Mouse (Mus musculus) frontal cortex, postnatal 36 days (tissue): ENCODE results near the gene Mfsd4a.

Experiments
- DNase-seq, 2 experiments: peaks; one replicate each; pipeline ENCODE4 v3.0.0; 2022; ENCODE audit warnings: low spot score in 2 of 2

The Mfsd4a gene

GRCm38 (mm10) chr1:132065475-132066172 is 2.2 kb downstream of the Mfsd4a start:
- DNase-seq: peak in 1 of 2 experiments; percentile 56

GRCm38 (mm10) chr1:132065001-132065400 is 2.9 kb downstream of the Mfsd4a start:
- DNase-seq: peak in 1 of 2 experiments; percentile 48

- no peak for DNase-seq
Measured at GRCm38 (mm10) chr1:132063096-132063495, 4.8 kb downstream of the Mfsd4a start.

DNA sequence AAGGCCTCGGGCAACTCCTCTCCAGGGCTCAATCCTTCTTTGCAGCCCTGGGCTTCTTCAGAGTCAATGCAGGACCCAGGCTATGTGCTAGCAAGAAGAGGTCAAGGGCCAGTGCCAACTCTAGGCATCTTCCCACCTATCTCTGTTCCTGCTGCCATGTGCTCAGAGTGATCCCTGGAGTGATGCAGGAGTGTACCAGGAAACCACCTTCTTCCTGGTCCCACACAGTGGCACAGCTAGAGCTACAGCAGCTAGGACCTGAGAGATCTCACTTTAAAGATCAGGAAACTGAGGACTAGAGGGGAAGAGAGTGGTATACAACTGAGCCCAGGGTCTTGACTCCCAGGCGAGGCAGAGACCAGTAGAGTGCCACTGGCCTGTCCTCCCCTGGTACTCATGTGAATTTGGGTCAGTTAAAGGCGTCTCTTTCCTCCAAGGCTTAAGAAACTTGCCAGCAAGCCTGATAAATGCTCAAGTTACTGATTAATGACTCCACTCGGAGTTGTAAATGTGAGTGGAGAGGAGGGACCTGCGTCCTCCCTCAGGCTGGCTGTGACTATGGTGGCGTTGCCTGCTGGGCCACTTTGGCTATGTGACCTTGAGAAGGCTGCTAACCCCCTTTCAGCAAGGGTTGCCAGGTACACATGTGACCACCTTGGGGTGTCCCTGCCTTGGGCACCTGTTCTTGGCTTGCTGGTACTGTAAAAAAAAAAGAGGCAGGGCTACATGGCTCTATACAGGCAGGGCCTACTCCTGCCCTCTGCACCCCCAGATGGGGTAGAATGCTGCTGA is 5.9 kb downstream of the Mfsd4a start:
- DNase-seq: no peak

GRCm38 (mm10) chr1:132060036-132060769 is 7.7 kb downstream of the Mfsd4a start:
- no peak for DNase-seq

- no peak for DNase-seq
Measured at GRCm38 (mm10) chr1:132058558-132058957, 9.3 kb downstream of the Mfsd4a start.

DNA sequence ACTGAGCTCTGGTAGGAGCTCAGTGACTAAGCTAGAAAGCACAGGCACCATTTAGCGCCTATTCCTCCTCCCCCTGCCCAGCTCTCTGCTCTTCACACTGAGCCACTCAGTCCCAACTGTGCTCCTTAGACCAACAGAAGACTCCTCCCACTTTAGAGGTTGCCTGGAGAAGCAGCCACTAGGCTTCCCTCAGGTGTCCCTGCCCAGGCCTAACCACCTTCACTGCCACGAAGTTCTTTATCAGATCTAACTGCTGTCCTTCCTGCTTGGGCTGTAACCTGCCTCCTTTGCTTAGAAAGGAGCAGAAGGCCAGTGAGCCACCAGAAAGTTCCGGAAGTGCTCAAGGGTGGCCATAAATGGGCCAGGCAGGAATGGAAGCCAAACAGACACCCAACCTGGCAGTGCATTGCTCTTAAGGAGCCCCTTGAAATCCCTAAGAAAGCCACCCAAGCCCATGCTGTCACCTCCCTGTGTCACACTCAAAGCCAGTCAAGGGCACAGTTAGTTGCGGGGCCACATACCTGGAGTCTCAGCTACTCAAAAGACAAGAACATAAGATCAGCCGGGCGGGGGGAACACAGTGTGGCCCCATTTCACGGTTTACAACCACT is 12.7 kb downstream of the Mfsd4a start:
- DNase-seq: no peak

DNA sequence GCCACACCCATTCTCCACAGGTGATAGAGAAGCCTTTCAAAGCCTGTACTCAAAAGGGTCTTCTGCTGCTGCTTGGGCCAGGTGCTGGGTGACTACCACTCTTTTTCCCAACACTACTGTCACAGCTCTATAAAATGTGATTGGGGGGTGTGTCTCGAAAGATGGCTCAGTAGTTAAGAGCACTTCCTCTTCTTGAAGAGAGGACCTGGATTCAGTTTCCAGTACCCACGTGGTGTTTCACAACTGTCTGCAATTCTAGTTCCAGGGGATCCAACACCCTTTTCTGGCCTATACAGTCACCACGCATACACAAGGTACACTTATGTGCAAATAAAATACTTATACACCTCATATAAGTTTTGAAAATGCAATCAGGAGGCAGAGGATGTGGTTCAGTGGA is 13.5 kb downstream of the Mfsd4a start:
- no peak for DNase-seq

- DNase-seq: no peak
Measured at GRCm38 (mm10) chr1:132051746-132052145, 16.1 kb downstream of the Mfsd4a start.

DNA sequence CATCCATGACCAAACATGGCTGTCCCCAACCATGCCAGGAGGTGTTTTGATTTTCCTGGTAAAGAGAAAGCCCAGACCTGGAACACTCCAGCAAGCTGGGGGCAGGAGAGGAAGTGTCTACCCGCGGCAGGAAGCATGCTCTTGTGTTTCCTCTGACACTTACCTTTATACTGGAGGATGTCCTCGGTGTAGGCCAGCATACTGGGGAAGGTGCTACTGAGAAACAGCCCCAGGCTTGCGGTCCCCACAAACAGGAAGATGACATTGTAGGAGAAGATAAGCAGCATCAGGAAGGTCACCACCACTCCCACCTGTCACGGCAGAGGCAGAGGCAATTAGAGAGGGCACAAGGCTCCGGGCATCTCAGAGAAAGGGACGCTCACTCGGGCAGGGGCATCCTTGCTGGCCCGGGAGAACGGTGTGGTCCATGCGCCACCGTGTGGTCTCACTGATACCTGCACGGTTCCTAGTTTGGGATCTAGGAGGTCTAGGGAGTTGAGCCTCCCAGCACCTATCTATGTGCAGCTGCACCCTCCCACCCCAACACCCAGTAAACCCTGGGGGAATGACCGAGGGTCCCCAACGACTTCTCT is 21.6 kb downstream of the Mfsd4a start:
- DNase-seq: peak; percentile 64 to 69

DNA sequence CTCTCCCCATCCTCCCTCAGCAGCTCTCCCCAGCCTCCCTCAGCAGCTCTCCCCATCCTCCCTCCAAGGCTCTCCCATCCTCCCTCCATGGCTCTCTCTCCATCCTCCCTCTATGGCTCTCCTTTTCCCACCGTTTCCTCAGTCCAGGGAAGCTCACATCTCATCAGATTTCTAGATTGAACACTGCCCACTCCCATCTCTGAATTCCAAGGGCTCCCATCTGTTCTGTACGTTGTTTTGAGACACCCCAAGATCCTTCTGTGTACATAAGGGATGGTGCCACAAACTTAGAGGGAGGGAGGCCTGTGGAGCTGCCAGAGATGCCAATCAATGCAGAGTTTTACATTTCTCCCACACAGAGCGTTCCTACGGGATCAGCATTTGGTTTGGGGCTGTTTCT is 24.1 kb downstream of the Mfsd4a start:
- DNase-seq: peak; percentile 49 to 75

- DNase-seq: no peak
Measured at GRCm38 (mm10) chr1:132040201-132040621, 27.7 kb downstream of the Mfsd4a start.

GRCm38 (mm10) chr1:132038753-132039152 is 29.1 kb downstream of the Mfsd4a start:
- no peak for DNase-seq

DNA sequence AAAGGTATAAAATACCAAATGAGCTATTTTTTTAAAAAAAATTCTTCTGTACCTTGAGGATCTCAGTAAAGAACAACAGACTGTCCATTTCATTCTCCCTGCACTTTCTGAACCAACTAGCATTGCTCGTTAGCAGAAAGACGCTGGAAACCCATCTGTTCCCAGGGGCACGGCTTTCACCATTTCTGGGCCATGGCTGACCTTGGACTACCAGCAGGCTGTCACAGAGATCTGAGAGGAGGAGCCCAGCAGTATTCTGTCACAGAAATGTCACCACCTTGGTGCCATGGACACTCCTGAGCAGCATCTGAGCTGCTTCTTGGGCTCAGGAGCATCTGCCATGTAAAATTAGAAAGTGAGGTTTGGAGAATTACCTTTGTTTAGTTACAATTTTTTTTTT is 30.1 kb downstream of the Mfsd4a start:
- no peak for DNase-seq

- DNase-seq: no peak
Measured at GRCm38 (mm10) chr1:132032172-132032571, 35.7 kb downstream of the Mfsd4a start.

DNA sequence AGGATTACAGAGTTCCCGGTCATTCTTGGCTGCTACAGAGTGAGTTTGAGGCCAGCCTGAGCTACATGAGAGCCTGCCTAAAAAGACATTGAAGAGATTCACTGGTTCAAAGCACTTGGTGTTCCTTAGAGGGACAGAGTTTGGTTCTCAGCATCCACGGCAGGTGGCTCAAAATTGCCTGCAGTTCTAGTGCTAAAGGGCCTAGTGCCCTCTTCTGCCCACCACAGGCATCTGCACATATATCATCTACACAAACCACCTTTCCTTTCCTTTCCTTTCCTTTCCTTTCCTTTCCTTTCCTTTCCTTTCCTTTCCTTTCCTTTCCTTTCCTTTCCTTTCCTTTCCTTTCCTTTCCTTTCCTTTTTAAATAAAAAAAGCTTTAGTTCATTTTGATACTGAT is 37.3 kb downstream of the Mfsd4a start:
- DNase-seq: no peak

DNA sequence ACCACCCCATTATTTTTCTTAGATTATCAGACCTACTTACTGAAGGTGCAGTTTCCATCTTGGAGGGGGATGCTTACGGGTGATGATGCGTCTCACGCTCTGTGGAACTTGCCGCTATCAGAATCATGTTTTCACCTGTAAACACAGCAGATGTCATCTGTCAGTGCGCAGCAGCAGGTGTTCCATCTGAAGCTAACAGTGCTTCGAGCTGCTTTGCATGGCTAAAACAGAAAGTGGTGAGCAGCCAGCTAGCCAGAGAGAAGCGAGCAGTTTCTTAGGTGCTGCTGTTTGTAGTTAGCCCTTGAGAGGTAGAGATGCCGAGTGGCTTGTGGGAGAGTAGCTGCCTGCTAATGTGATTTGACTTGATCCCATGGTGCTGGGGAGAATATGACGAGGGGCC is 39.4 kb downstream of the Mfsd4a start:
- DNase-seq: no peak

- no peak for DNase-seq
Measured at GRCm38 (mm10) chr1:132027978-132028377, 39.9 kb downstream of the Mfsd4a start.

GRCm38 (mm10) chr1:132026925-132027646 is 40.8 kb downstream of the Mfsd4a start:
- DNase-seq: no peak

DNA sequence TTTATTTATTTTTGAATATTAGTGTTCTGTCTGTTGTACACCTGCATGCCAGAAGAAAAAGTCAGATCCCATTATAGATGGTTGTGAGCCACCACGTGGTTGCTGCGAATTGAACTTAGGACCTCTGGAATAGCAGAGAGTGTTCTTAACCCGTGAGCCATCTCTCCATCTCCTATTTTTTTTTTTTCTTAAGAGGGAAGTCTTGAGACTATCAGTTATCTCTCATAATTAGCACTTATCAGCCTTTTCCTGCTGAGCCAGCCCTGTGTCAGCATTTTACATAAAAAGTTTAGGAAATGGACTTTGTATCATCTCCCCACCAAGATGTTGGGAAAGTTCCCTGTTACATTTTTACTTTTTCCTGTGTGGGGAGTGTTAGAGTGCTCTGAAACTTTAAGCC is 45.8 kb downstream of the Mfsd4a start:
- DNase-seq: no peak

DNA sequence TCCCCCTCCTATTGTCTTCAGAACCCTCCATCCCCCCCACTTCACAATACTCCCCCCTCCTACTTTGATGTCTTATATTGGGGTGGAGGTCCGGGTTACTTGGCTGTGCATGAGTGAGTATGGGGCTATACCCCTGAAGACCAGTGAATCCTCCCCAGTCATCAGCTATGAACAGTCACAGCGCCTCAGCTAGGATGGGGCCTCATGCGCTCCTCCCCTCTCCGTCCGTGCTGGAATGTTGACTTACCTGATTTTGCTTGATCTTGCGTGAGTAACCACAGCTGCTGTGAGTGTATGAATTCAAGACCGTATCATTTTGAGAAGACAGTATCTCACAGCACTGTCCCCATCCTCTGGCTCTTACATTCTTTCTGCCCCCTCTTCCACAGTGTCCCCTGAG is 48.0 kb downstream of the Mfsd4a start:
- no peak for DNase-seq
